In the genomic region with DNA sequence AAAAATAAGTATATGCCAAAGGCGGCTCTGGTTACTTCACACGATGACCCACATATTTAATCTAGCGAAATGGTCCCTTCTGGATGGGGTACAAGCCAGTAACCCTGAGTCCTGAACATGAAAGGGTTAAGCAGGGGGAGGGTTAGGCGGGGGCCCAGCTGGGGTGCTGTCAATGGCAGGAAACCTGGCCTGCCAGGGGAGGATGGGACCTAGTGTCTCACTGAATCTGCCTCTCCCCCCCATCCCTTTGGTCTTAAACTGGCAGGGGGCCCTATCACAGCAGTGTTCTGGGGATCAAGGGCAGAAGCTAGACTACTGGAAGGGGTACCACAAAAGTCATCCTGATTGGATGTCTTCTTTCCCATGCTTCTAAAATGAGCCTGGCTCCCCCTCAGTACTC, we compare ENCODE assay signal across 12 mouse cellular contexts. TPM values are rescaled to one million over a fixed set of nuclear protein-coding genes. Genes with fewer than 3 reads are reported as not detected.
DNase-seq lines count a peak whose midpoint lies in the region; ATAC-seq and TF ChIP-seq lines count a peak whose summit lies in the region.
"Had no signal": no experiment of that assay in that cellular context is flagged by ENCODE, and none has a peak within 500 bp of the region (broad histone marks: within the 10 kb centered on the region; RNA-seq: fewer than 3 reads in every experiment).

No protein-coding gene starts in this region.

- no peaks in the 10 kb centered on the region for H3K9me3 ChIP-seq in heart, embryonic 10.5 days
- H3K9me3 ChIP-seq in kidney, postnatal 0 days (replicated peaks; ENCODE audit: low read length) = no peaks in the 10 kb centered on the region
- H3K9me3 ChIP-seq: midbrain, embryonic 13.5 days had no signal

- H3K27me3 ChIP-seq in heart, embryonic 10.5 days (ENCODE audit: insufficient read depth, poor library complexity, severe bottlenecking) = peaks cover 31% of the 10 kb centered on the region
- peaks cover 22% of the 10 kb centered on the region for H3K27me3 ChIP-seq in kidney, postnatal 0 days (ENCODE audit: insufficient read depth, low read length)
- H3K27me3 ChIP-seq in small intestine, adult 2 months (ENCODE audit: control insufficient read depth, insufficient read depth, low read length) = peaks cover 32% of the 10 kb centered on the region

- H3K4me3 ChIP-seq in heart, embryonic 10.5 days = no peak overlapping the region
- H3K4me3 ChIP-seq in kidney, postnatal 0 days (replicated peaks; ENCODE audit: low read depth, low read length) = no peak overlapping the region
- no peak overlapping the region for H3K4me3 ChIP-seq in small intestine, adult 2 months (ENCODE audit: low read depth, low read length)
- no peak overlapping the region for H3K4me3 ChIP-seq in layer of hippocampus, adult 2 months
- H3K4me3 ChIP-seq: left cerebral cortex, adult 2 months; midbrain, embryonic 13.5 days had no signal

- TF ChIP-seq POLR2A in small intestine, adult 2 months (IDR thresholded peaks at IDR 0.05; ENCODE audit: low read depth, low read length) = no peak

- no peak for DNase-seq in heart, embryonic 10.5 days (ENCODE audit: low spot score)
- DNase-seq in heart, adult 9 months (ENCODE audit: low spot score in 2 of 2) = no peak
- peak; percentile 81 for DNase-seq in thymus, postnatal 0 days (ENCODE audit: low spot score)
- DNase-seq in thymus, postnatal 25 days = no peak
- DNase-seq in kidney, postnatal 0 days (ENCODE audit: low spot score) = peak; percentile 14
- no peak for DNase-seq in right cerebral cortex, postnatal 36 days (ENCODE audit: low spot score in 2 of 2)
- DNase-seq in layer of hippocampus, adult 2 months (ENCODE audit: low spot score in 2 of 2) = no peak

- H3K27ac ChIP-seq in heart, embryonic 10.5 days = peak overlapping the region; percentile 85
- H3K27ac ChIP-seq in kidney, postnatal 0 days = no peak overlapping the region; the same call in 1 of the 2 replicates
- peak overlapping the region; percentile 36; the same call in 1 of the 2 replicates for H3K27ac ChIP-seq in small intestine, adult 2 months (ENCODE audit: insufficient read depth, low read depth, low read length)
- H3K27ac ChIP-seq in layer of hippocampus, adult 2 months = no peak overlapping the region
- H3K27ac ChIP-seq: left cerebral cortex, adult 2 months; midbrain, embryonic 13.5 days had no signal

- no peak for ATAC-seq in kidney, postnatal 0 days (replicated peaks; ENCODE audit: low FRiP score, low read depth)
- ATAC-seq: midbrain, embryonic 13.5 days had no signal

- no peak overlapping the region for H3K9ac ChIP-seq in kidney, postnatal 0 days (ENCODE audit: low read depth, low read length)
- H3K9ac ChIP-seq: midbrain, embryonic 13.5 days had no signal

- 30% methylated on average over 4 of the region's 4 CpGs for WGBS in heart, embryonic 10.5 days
- WGBS in kidney, postnatal 0 days = 34% methylated on average over 4 of the region's 4 CpGs
- 68% methylated on average over 4 of the region's 4 CpGs for WGBS in small intestine, adult 2 months

- H3K36me3 ChIP-seq in heart, embryonic 10.5 days = no peaks in the 10 kb centered on the region
- no peaks in the 10 kb centered on the region for H3K36me3 ChIP-seq in kidney, postnatal 0 days (ENCODE audit: insufficient read depth, low read length)
- no peaks in the 10 kb centered on the region for H3K36me3 ChIP-seq in small intestine, adult 2 months (ENCODE audit: control insufficient read depth, insufficient read depth, low read length)
- H3K36me3 ChIP-seq: midbrain, embryonic 13.5 days had no signal

- H3K4me1 ChIP-seq in heart, embryonic 10.5 days = peaks cover 75% of the 10 kb centered on the region
- H3K4me1 ChIP-seq in kidney, postnatal 0 days (replicated peaks; ENCODE audit: insufficient read depth, low read length) = peaks cover 37% of the 10 kb centered on the region
- peaks cover 12% of the 10 kb centered on the region for H3K4me1 ChIP-seq in small intestine, adult 2 months (ENCODE audit: control insufficient read depth, insufficient read depth, insufficient read length, low read length)

- no peak for TF ChIP-seq CTCF in kidney, postnatal 0 days (IDR thresholded peaks at IDR 0.05; ENCODE audit: low read depth)
- no peak for TF ChIP-seq CTCF in small intestine, adult 2 months (IDR thresholded peaks at IDR 0.05; ENCODE audit: extremely low read depth, insufficient read length, insufficient replicate concordance, low read depth, low read length)
- no peak for TF ChIP-seq CTCF in layer of hippocampus, adult 2 months (conservative IDR thresholded peaks at IDR 0.05)

- H3K4me2 ChIP-seq in kidney, postnatal 0 days (ENCODE audit: low read length) = no peak overlapping the region
- H3K4me2 ChIP-seq: midbrain, embryonic 13.5 days had no signal

RNA-seq across cellular contexts. Expression of gene Grrp1, which starts 1.9 kb away (rescaled TPM):
- polyA plus RNA-seq in heart, embryonic 10.5 days (2016; fragmentation: Nextera tagmentation; extraction: Ambion mirVana) = 6.3 and 8.8 TPM in 2 replicates
- 3.5 and 4.4 TPM in 2 replicates for polyA plus RNA-seq in thymus, postnatal 0 days (2015; fragmentation: Nextera tagmentation; extraction: Ambion mirVana)
- polyA plus RNA-seq in kidney, postnatal 0 days (2015; fragmentation: Nextera tagmentation; extraction: Ambion mirVana) = 10.8 and 12.3 TPM in 2 replicates
- polyA plus RNA-seq in small intestine, adult 2 months (2012; rRNA removed) = 8.6 and 16.7 TPM in 2 replicates
- total RNA-seq in layer of hippocampus, adult 2 months (2021) = 1 to 10 TPM; 2.7 to 4.0 TPM

RNA-seq across cellular contexts. Expression of gene Gm30191, which starts 9.1 kb away (rescaled TPM):
- not detected in 2 replicates for polyA plus RNA-seq in heart, embryonic 10.5 days (2016; fragmentation: Nextera tagmentation; extraction: Ambion mirVana)
- 0.22 TPM in 1 of 2 replicates, not detected in the other for polyA plus RNA-seq in thymus, postnatal 0 days (2015; fragmentation: Nextera tagmentation; extraction: Ambion mirVana)
- polyA plus RNA-seq in kidney, postnatal 0 days (2015; fragmentation: Nextera tagmentation; extraction: Ambion mirVana) = not detected in 2 replicates
- 0.35 TPM in 1 of 2 replicates, not detected in the other for polyA plus RNA-seq in small intestine, adult 2 months (2012; rRNA removed)
- total RNA-seq in layer of hippocampus, adult 2 months (2021) = not detected
- total RNA-seq: adrenal gland, adult 18-20 months; gastrocnemius, adult 8-10 months; left cerebral cortex, adult 2 months had no signal
- polyA plus RNA-seq: midbrain, embryonic 13.5 days had no signal

RNA-seq across cellular contexts. Expression of gene Zfp593, which starts 10.5 kb away (rescaled TPM):
- polyA plus RNA-seq in heart, embryonic 10.5 days (2016; fragmentation: Nextera tagmentation; extraction: Ambion mirVana) = 13.3 and 15.3 TPM in 2 replicates
- 27.4 and 28.3 TPM in 2 replicates for polyA plus RNA-seq in thymus, postnatal 0 days (2015; fragmentation: Nextera tagmentation; extraction: Ambion mirVana)
- polyA plus RNA-seq in kidney, postnatal 0 days (2015; fragmentation: Nextera tagmentation; extraction: Ambion mirVana) = 14.0 and 16.3 TPM in 2 replicates
- polyA plus RNA-seq in small intestine, adult 2 months (2012; rRNA removed) = 6.4 and 7.2 TPM in 2 replicates
- total RNA-seq in layer of hippocampus, adult 2 months (2021) = 10 to 100 TPM in 1 of 2 experiments, 1 to 10 TPM in 1; 9.0 to 10.0 TPM

RNA-seq across cellular contexts. Expression of gene E130218I03Rik, which starts 12.4 kb away (rescaled TPM):
- polyA plus RNA-seq in heart, embryonic 10.5 days (2016; fragmentation: Nextera tagmentation; extraction: Ambion mirVana) = 0.19 and 0.28 TPM in 2 replicates
- 0.54 and 0.69 TPM in 2 replicates for polyA plus RNA-seq in thymus, postnatal 0 days (2015; fragmentation: Nextera tagmentation; extraction: Ambion mirVana)
- 0.08 and 0.29 TPM in 2 replicates for polyA plus RNA-seq in kidney, postnatal 0 days (2015; fragmentation: Nextera tagmentation; extraction: Ambion mirVana)
- not detected in 2 replicates for polyA plus RNA-seq in small intestine, adult 2 months (2012; rRNA removed)
- total RNA-seq in layer of hippocampus, adult 2 months (2021) = not detected
- total RNA-seq: adrenal gland, adult 18-20 months; left cerebral cortex, adult 2 months had no signal

RNA-seq across cellular contexts. Expression of gene Cnksr1, which starts 17.7 kb away (rescaled TPM):
- 1.2 TPM in 2 replicates for polyA plus RNA-seq in heart, embryonic 10.5 days (2016; fragmentation: Nextera tagmentation; extraction: Ambion mirVana)
- polyA plus RNA-seq in thymus, postnatal 0 days (2015; fragmentation: Nextera tagmentation; extraction: Ambion mirVana) = 2.2 and 2.5 TPM in 2 replicates
- 8.3 and 9.2 TPM in 2 replicates for polyA plus RNA-seq in kidney, postnatal 0 days (2015; fragmentation: Nextera tagmentation; extraction: Ambion mirVana)
- 16.3 and 42.5 TPM in 2 replicates for polyA plus RNA-seq in small intestine, adult 2 months (2012; rRNA removed)
- under 1 TPM; 0.38 to 0.66 TPM for total RNA-seq in layer of hippocampus, adult 2 months (2021)

Comparison
In these comparisons a context has a peak if more than half of its experiments do, and no peak if none do; other contexts are left out.
1. DNase-seq: peak in thymus, postnatal 0 days (single experiment) and kidney, postnatal 0 days (single experiment); none in heart, embryonic 10.5 days (single experiment), heart, adult 9 months (0 of 2), thymus, postnatal 25 days (single experiment), right cerebral cortex, postnatal 36 days (0 of 2) and layer of hippocampus, adult 2 months (0 of 2).
2. H3K27ac ChIP-seq: peak in heart, embryonic 10.5 days (single experiment) and small intestine, adult 2 months (single experiment); none in kidney, postnatal 0 days (single experiment) and layer of hippocampus, adult 2 months (single experiment).